Mouse (Mus musculus): ENCODE results near the gene Pik3ca. TPM values are rescaled to one million over a fixed set of nuclear protein-coding genes. Genes with fewer than 3 reads are reported as not detected.

Pik3ca gene
- polyA plus RNA-seq, 1 experiment from 2014 or later: 15.5 TPM

GRCm38 (mm10) chr3:32508666-32509324, 111.3 kb downstream of the Pik3ca start:
- no peaks in the 10 kb centered on the region for H3K27me3 ChIP-seq (replicated peaks; ENCODE audit: control insufficient read depth, insufficient read depth, low read length)
- 0 out of 2 replicates have a peak overlapping the region, but pooled peaks have one; percentile 30 for H3K9ac ChIP-seq (ENCODE audit: low read depth, low read length)
- no peak overlapping the region for H3K27ac ChIP-seq (replicated peaks; ENCODE audit: low read depth, low read length)
- H3K4me1 ChIP-seq (ENCODE audit: control insufficient read depth, insufficient read depth, low read length): peaks cover 11% of the 10 kb centered on the region; the same call in 1 of the 2 replicates
- H3K9me3 ChIP-seq (ENCODE audit: control insufficient read depth, low read length): no peaks in the 10 kb centered on the region
- peak overlapping the region; percentile 12 for H3K4me3 ChIP-seq (ENCODE audit: low read depth, low read length)
- H3K4me2 ChIP-seq (ENCODE audit: low read depth, low read length): peak overlapping the region; percentile 80
- ATAC-seq (ENCODE audit: low read depth) (peak; percentile 21; the same call in 1 of the 2 replicates), DNase-seq (ENCODE audit: low spot score) (peak; percentile 85)
- WGBS: 1% methylated on average over 17 of the region's 17 CpGs
- peaks cover 6% of the 10 kb centered on the region; the same call in 1 of the 2 replicates for H3K36me3 ChIP-seq (ENCODE audit: control insufficient read depth, insufficient read depth, low read length)

DNA sequence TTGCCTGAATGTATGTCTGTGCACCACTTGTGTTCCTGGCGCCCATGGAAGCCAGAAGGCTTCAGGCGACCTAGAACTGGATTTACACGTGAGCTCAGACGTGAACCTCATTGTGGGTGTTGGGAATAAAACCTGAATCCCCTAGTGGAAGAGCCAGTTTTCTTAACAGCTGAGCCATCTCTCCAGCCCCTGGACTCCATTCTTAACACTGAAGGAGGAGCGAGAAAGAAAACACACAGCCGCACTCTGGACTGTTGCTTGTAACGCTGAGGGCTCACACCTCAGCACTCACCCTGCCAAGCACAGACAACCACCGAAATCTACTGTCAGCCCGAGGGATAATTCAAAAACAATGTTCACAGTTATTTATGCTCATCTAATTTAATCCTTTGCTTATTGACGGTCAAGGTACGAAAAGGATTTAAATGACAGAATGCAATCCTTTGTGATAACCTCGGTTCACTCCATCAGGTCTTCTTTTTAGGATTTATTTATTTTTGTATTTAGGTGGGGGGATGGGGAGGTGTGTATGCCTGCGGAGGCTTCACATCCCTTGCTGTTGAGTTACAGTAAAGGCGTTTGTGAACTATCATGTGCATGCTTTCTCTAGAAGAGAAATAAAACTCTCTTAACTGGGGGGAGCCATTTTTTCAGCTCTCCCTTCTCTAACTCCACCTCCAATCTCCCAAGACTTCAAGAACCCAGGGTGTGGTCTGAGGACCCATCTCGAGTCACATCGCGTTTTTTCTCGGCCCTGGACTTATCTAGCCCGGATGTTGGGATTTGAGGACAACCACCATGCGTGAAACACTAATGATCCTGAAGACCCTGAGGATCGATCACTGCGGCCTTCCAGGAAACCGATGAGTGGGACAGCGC, 112.3 kb downstream of the Pik3ca start, which contains the start of gene Zfp639:
TSS of gene Zfp639 (plus strand) at position 764 of the 879 bp plus-strand sequence.
- Histone ChIP-seq H3K36me3 (ENCODE audit: control insufficient read depth, insufficient read depth, low read length) (peaks cover 13% of the 10 kb centered on the region; the same call in 1 of the 2 replicates), H3K9me3 (ENCODE audit: control insufficient read depth, low read length) (no peaks in the 10 kb centered on the region), H3K27me3 (replicated peaks; ENCODE audit: control insufficient read depth, insufficient read depth, low read length) (no peaks in the 10 kb centered on the region), H3K4me1 (ENCODE audit: control insufficient read depth, insufficient read depth, low read length) (peaks cover 11% of the 10 kb centered on the region; the same call in 1 of the 2 replicates), H3K4me2 (ENCODE audit: low read depth, low read length) (peak within 1 kb of the TSS; percentile 80), H3K4me3 (ENCODE audit: low read depth, low read length) (peak within 1 kb of the TSS; percentile 88), H3K9ac (ENCODE audit: low read depth, low read length) (peak within 1 kb of the TSS; percentile 96), H3K27ac (replicated peaks; ENCODE audit: low read depth, low read length) (peak within 1 kb of the TSS; percentile 79)
- 8% methylated on average over 24 of the region's 24 CpGs for WGBS
- ATAC-seq (ENCODE audit: low read depth): no peak
- peak; percentile 30 for DNase-seq (ENCODE audit: low spot score)

GRCm38 (mm10) chr3:32510375-32511190, 113.1 kb downstream of the Pik3ca start:
- WGBS: 0% methylated on average over 50 of the region's 69 CpGs
- Histone ChIP-seq H3K27ac (replicated peaks; ENCODE audit: low read depth, low read length) (peak overlapping the region; percentile 79), H3K4me2 (ENCODE audit: low read depth, low read length) (peak overlapping the region; percentile 80), H3K9ac (ENCODE audit: low read depth, low read length) (peak overlapping the region; percentile 96), H3K9me3 (ENCODE audit: control insufficient read depth, low read length) (no peaks in the 10 kb centered on the region), H3K4me3 (ENCODE audit: low read depth, low read length) (peak overlapping the region; percentile 88), H3K36me3 (ENCODE audit: control insufficient read depth, insufficient read depth, low read length) (peaks cover 20% of the 10 kb centered on the region; the same call in 1 of the 2 replicates), H3K4me1 (ENCODE audit: control insufficient read depth, insufficient read depth, low read length) (peaks cover 11% of the 10 kb centered on the region; the same call in 1 of the 2 replicates), H3K27me3 (replicated peaks; ENCODE audit: control insufficient read depth, insufficient read depth, low read length) (no peaks in the 10 kb centered on the region)
- ATAC-seq (ENCODE audit: low read depth): peak; percentile 94
- peak; percentile 94 for DNase-seq (ENCODE audit: low spot score)

GRCm38 (mm10) chr3:32511191-32511550, 113.7 kb downstream of the Pik3ca start:
- DNase-seq (ENCODE audit: low spot score) (peak; percentile 20), ATAC-seq (ENCODE audit: low read depth) (no peak)
- H3K4me3 ChIP-seq (ENCODE audit: low read depth, low read length): peak overlapping the region; percentile 88
- H3K9me3 ChIP-seq (ENCODE audit: control insufficient read depth, low read length): no peaks in the 10 kb centered on the region
- peak overlapping the region; percentile 96 for H3K9ac ChIP-seq (ENCODE audit: low read depth, low read length)
- H3K4me1 ChIP-seq (ENCODE audit: control insufficient read depth, insufficient read depth, low read length): peaks cover 11% of the 10 kb centered on the region; the same call in 1 of the 2 replicates
- peak overlapping the region; percentile 79; the same call in 1 of the 2 replicates for H3K27ac ChIP-seq (replicated peaks; ENCODE audit: low read depth, low read length)
- 5% methylated on average over 13 of the region's 13 CpGs for WGBS
- peaks cover 26% of the 10 kb centered on the region; the same call in 1 of the 2 replicates for H3K36me3 ChIP-seq (ENCODE audit: control insufficient read depth, insufficient read depth, low read length)
- H3K4me2 ChIP-seq (ENCODE audit: low read depth, low read length): peak overlapping the region; percentile 80
- H3K27me3 ChIP-seq (replicated peaks; ENCODE audit: control insufficient read depth, insufficient read depth, low read length): no peaks in the 10 kb centered on the region

DNA sequence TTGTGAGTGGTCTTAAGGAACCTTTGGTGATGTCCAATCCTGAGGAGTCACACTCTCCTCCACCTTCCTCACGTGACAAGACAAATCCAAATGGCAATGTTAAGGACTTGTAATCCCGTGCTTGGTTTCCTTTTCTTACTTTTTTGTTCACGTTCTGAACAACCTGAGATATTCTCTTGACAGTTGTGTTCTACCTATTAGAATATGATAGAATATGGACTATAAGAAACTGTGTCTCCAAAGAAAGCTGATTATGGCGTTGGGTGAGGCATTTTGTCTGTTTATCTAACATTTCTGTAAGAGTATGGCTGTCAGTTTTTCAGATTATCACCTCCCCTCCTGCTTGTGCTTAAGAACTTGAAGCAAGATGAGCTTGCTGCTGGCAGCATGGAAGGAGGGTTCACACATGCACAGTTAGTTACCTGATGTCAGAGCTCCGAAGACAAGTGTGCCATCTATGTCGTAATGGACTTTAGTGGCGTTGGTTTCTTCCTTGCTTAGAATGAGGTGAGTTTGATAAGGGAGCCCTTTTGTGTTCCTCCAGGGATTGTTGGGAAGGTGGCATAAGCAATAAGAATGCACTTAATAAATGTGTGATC, 115.3 kb downstream of the Pik3ca start:
- H3K4me1 ChIP-seq (ENCODE audit: control insufficient read depth, insufficient read depth, low read length): peaks cover 11% of the 10 kb centered on the region; the same call in 1 of the 2 replicates
- no peak overlapping the region for H3K4me2 ChIP-seq (ENCODE audit: low read depth, low read length)
- H3K36me3 ChIP-seq (ENCODE audit: control insufficient read depth, insufficient read depth, low read length): peaks cover 40% of the 10 kb centered on the region
- no peaks in the 10 kb centered on the region for H3K9me3 ChIP-seq (ENCODE audit: control insufficient read depth, low read length)
- 90% methylated on average over 7 of the region's 7 CpGs for WGBS
- no peak overlapping the region for H3K27ac ChIP-seq (replicated peaks; ENCODE audit: low read depth, low read length)
- no peaks in the 10 kb centered on the region for H3K27me3 ChIP-seq (replicated peaks; ENCODE audit: control insufficient read depth, insufficient read depth, low read length)
- ATAC-seq (ENCODE audit: low read depth) (no peak), DNase-seq (ENCODE audit: low spot score) (no peak)
- H3K4me3 ChIP-seq (ENCODE audit: low read depth, low read length): no peak overlapping the region
- H3K9ac ChIP-seq (ENCODE audit: low read depth, low read length): no peak overlapping the region

- no peak for DNase-seq (ENCODE audit: low spot score)
These were observed 116.1 kb downstream of the Pik3ca start for GRCm38 (mm10) chr3:32513528-32513927.

More at GRCm38 (mm10) chr3:32513528-32513927, 116.1 kb downstream of the Pik3ca start:
- Histone ChIP-seq H3K4me1 (ENCODE audit: control insufficient read depth, insufficient read depth, low read length) (peaks cover 11% of the 10 kb centered on the region; the same call in 1 of the 2 replicates), H3K9ac (ENCODE audit: low read depth, low read length) (no peak overlapping the region), H3K27me3 (replicated peaks; ENCODE audit: control insufficient read depth, insufficient read depth, low read length) (no peaks in the 10 kb centered on the region), H3K4me3 (ENCODE audit: low read depth, low read length) (no peak overlapping the region), H3K27ac (replicated peaks; ENCODE audit: low read depth, low read length) (no peak overlapping the region), H3K9me3 (ENCODE audit: control insufficient read depth, low read length) (no peaks in the 10 kb centered on the region), H3K36me3 (ENCODE audit: control insufficient read depth, insufficient read depth, low read length) (peaks cover 47% of the 10 kb centered on the region), H3K4me2 (ENCODE audit: low read depth, low read length) (no peak overlapping the region)
- ATAC-seq (ENCODE audit: low read depth): no peak
